Mouse (Mus musculus) ES-Bruce4 (cell line): Measurements from ENCODE around the gene Cubn.

Experiments used
- CTCF ChIP-seq: IDR thresholded peaks from one replicate; pipeline ENCODE4 v1.8.1; 2011; ENCODE audit warnings: low read depth, low read length
- EP300 ChIP-seq: IDR thresholded peaks from 2 replicates; pipeline ENCODE4 v1.6.1; 2011; ENCODE audit warnings: low read depth, low read length; ENCODE audit not compliant: insufficient read depth
- POLR2A ChIP-seq: IDR thresholded peaks from one replicate; pipeline ENCODE4 v1.8.1; 2011; ENCODE audit warnings: low read length; ENCODE audit not compliant: insufficient read depth

- TF ChIP-seq POLR2A (no peak), CTCF (no peak), EP300 (no peak)
These were observed 46.5 kb downstream of the Cubn start for GRCm38 (mm10) chr2:13445156-13445555.
